In genomic region chr12:16811477-16811876, GRCm38 (mm10) we compare ENCODE assay signal across 9 mouse cellular contexts. TPM values are rescaled to one million over a fixed set of nuclear protein-coding genes. Genes with fewer than 3 reads are reported as not detected.
DNase-seq lines count a peak whose midpoint lies in the region; ATAC-seq and TF ChIP-seq lines count a peak whose summit lies in the region.
"Had no signal": no experiment of that assay in that cellular context is flagged by ENCODE, and none has a peak within 500 bp of the region (broad histone marks: within the 10 kb centered on the region; RNA-seq: fewer than 3 reads in every experiment).

No protein-coding gene starts in this region.

- 3% methylated on average over 15 of the region's 15 CpGs for WGBS in heart, embryonic 12.5 days

- POLR2A ChIA-PET in Patski (lab: Charles Lee), result interaction anchor here (1.0 kb wide), 1 partner anchor 39 kb away, joined by 3 read pairs; no protein-coding TSS in a partner anchor

- peak overlapping the region; percentile 49; the same call in 1 of the 2 replicates for H3K27ac ChIP-seq in heart, embryonic 12.5 days (ENCODE audit: poor library complexity, severe bottlenecking)

- peak overlapping the region; percentile 89 for H3K4me3 ChIP-seq in heart, embryonic 12.5 days

- in situ Hi-C loops in Patski (cut with MboI; ENCODE audit: low pct_unique_long_range_greater_than_20kb), result loop anchor here (5.0 kb wide), 3 partner anchors 86 to 451 kb away; no protein-coding TSS in a partner anchor

- H3K9ac ChIP-seq in heart, embryonic 12.5 days, result peak overlapping the region; percentile 89

- peak overlapping the region; percentile 90 for H3K4me2 ChIP-seq in heart, embryonic 12.5 days

- CTCF ChIA-PET in Patski (lab: Charles Lee), result no interaction called here

- no peak for ATAC-seq in heart, embryonic 12.5 days (ENCODE audit: insufficient number of reproducible peaks, low FRiP score)
- ATAC-seq in Patski, result peak; percentile 31
- 0 out of 2 replicates have a peak, but pooled peaks have one; percentile 4 for ATAC-seq in granulocyte monocyte progenitor cell, adult 5-6 weeks (replicated peaks; ENCODE audit: poor library complexity, severe bottlenecking)
- ATAC-seq in megakaryocyte progenitor cell, adult 5-6 weeks (replicated peaks; ENCODE audit: poor library complexity), result peak; percentile 11; the same call in 1 of the 2 replicates

- peaks cover 20% of the 10 kb centered on the region for H3K36me3 ChIP-seq in heart, embryonic 12.5 days

- H3K27me3 ChIP-seq in heart, embryonic 12.5 days (replicated peaks), result peaks cover 25% of the 10 kb centered on the region
- H3K27me3 ChIP-seq in Patski, result peaks cover 4% of the 10 kb centered on the region

- TF ChIP-seq CTCF in Patski (IDR thresholded peaks at IDR 0.05), result no peak

- H3K9me3 ChIP-seq in heart, embryonic 12.5 days (replicated peaks), result no peaks in the 10 kb centered on the region

- no peak for DNase-seq in heart, adult 8-10 months (ENCODE audit: low spot score)
- DNase-seq in Patski (ENCODE audit: low read depth, low spot score), result no peak
- DNase-seq in ovary, postnatal 36 days (ENCODE audit: low spot score), result no peak
- no peak for DNase-seq in layer of hippocampus, postnatal 14 days (ENCODE audit: low spot score in 2 of 2)
- DNase-seq in adipocyte (ENCODE audit: low spot score), result no peak

- peaks cover 13% of the 10 kb centered on the region for H3K4me1 ChIP-seq in heart, embryonic 12.5 days (replicated peaks)

RNA-seq across cellular contexts. Expression of gene E2f6, which starts 0.7 kb away (rescaled TPM):
- polyA plus RNA-seq in heart, embryonic 12.5 days (2016; fragmentation: Nextera tagmentation; extraction: Ambion mirVana), result 62.7 and 63.4 TPM in 2 replicates
- total RNA-seq in heart, adult 8-10 months (2022), result 10 to 100 TPM; 86.4 to 90.4 (median 88.2) TPM
- 35.3 TPM for polyA plus RNA-seq in Patski (2021)
- total RNA-seq in granulocyte monocyte progenitor cell, adult 5-6 weeks (2014; fragmentation: Nextera tagmentation), result 41.0 and 41.9 TPM in 2 replicates
- 38.8 and 43.9 TPM in 2 replicates for total RNA-seq in granulocyte monocyte progenitor cell, adult 5-6 weeks (2017)
- 51.7 and 60.3 TPM in 2 replicates for total RNA-seq in megakaryocyte progenitor cell, adult 5-6 weeks (2015)
- total RNA-seq in megakaryocyte progenitor cell, adult 5-6 weeks (2017), result 49.2 and 49.9 TPM in 2 replicates
- total RNA-seq in layer of hippocampus, postnatal 14 days (2021), result 10 to 100 TPM; 22.6 to 27.3 TPM

RNA-seq across cellular contexts. Expression of gene Greb1, which starts 10.8 kb away (rescaled TPM):
- polyA plus RNA-seq in heart, embryonic 12.5 days (2016; fragmentation: Nextera tagmentation; extraction: Ambion mirVana), result 1.7 and 3.7 TPM in 2 replicates
- total RNA-seq in heart, adult 8-10 months (2022), result 1 to 10 TPM in 1 of 4 experiments, under 1 TPM in 3; 0.16 to 1.2 (median 0.64) TPM
- 0.04 TPM for polyA plus RNA-seq in Patski (2021)
- total RNA-seq in granulocyte monocyte progenitor cell, adult 5-6 weeks (2014; fragmentation: Nextera tagmentation), result 0.49 TPM in 1 of 2 replicates, not detected in the other
- 0.13 and 0.26 TPM in 2 replicates for total RNA-seq in granulocyte monocyte progenitor cell, adult 5-6 weeks (2017)
- 0.02 TPM in 1 of 2 replicates, not detected in the other for total RNA-seq in megakaryocyte progenitor cell, adult 5-6 weeks (2015)
- 0.04 and 0.17 TPM in 2 replicates for total RNA-seq in megakaryocyte progenitor cell, adult 5-6 weeks (2017)
- 1 to 10 TPM in 1 of 2 experiments, under 1 TPM in 1; 0.62 to 1.1 TPM for total RNA-seq in layer of hippocampus, postnatal 14 days (2021)
- total RNA-seq: neutrophil, adult 5-6 weeks had no signal
